Mouse (Mus musculus) embryonic facial prominence, embryonic 12.5 days (tissue): ENCODE results near the gene Parp16. TPM values are rescaled to one million over a fixed set of nuclear protein-coding genes. Genes with fewer than 3 reads are reported as not detected.

Experiments used
- ATAC-seq: fragments of 200-750 bp; cut with Nextera tagmentation; 2 replicates; pipeline ENCODE4 v1.8.0; 2017; ENCODE audit not compliant: insufficient number of reproducible peaks, insufficient read depth, low FRiP score, low TSS enrichment
- H3K27ac ChIP-seq: fragments of 300-500 bp; sonication (generic); 2 replicates; pipeline ENCODE4 v1.5.1; 2016; ENCODE audit warnings: mild to moderate bottlenecking
- H3K27me3 ChIP-seq: fragments of 300-500 bp; sonication (generic); 2 replicates; pipeline ENCODE4 v1.6.1; 2016; ENCODE audit warnings: mild to moderate bottlenecking, moderate library complexity
- H3K36me3 ChIP-seq: fragments of 300-500 bp; sonication (generic); 2 replicates; pipeline ENCODE4 v1.6.1; 2016; ENCODE audit warnings: mild to moderate bottlenecking
- H3K4me1 ChIP-seq: fragments of 300-500 bp; sonication (generic); 2 replicates; pipeline ENCODE4 v1.6.1; 2016
- H3K4me2 ChIP-seq: fragments of 300-500 bp; sonication (generic); replicated peaks from 2 replicates; pipeline ENCODE4 v1.6.1; 2016; ENCODE audit warnings: mild to moderate bottlenecking, moderate library complexity
- H3K4me3 ChIP-seq: fragments of 300-500 bp; sonication (generic); 2 replicates; pipeline ENCODE4 v1.5.1; 2016; ENCODE audit warnings: mild to moderate bottlenecking
- H3K9ac ChIP-seq: fragments of 300-500 bp; sonication (generic); 2 replicates; pipeline ENCODE4 v1.6.1; 2016; ENCODE audit warnings: mild to moderate bottlenecking, moderate library complexity
- H3K9me3 ChIP-seq: fragments of 300-500 bp; sonication (generic); 2 replicates; pipeline ENCODE4 v1.6.1; 2016; ENCODE audit warnings: mild to moderate bottlenecking, moderate library complexity
- WGBS: fragments of 180-500 bp; shearing (Covaris S2); methylation state at CpG from one replicate; pipeline ENCODE4 v1.1.7; 2016; 5-methylcytosine and 5-hydroxymethylcytosine counted together
- polyA plus RNA-seq: library from polyadenylated mRNA; unstranded; fragments of >200 nt; fragmentation: Nextera tagmentation; extraction: Ambion mirVana; gene quantifications from 2 replicates; pipeline ENCODE4 v1.2.1, GENCODE M21; 2016

The Parp16 gene
- 7.1 and 7.2 TPM in 2 replicates for polyA plus RNA-seq

- Histone ChIP-seq H3K27me3 (no peaks in the 10 kb centered on the region), H3K4me2 (peak within 1 kb of the TSS; percentile 21), H3K4me1 (peaks cover 29% of the 10 kb centered on the region), H3K9me3 (no peaks in the 10 kb centered on the region), H3K4me3 (no peak within 1 kb of the TSS; the same call in 1 of the 2 replicates), H3K27ac (peak within 1 kb of the TSS; percentile 90), H3K36me3 (no peaks in the 10 kb centered on the region), H3K9ac (0 out of 2 replicates have a peak within 1 kb of the TSS, but pooled peaks have one; percentile 24)
- ATAC-seq: no peak
- 81% methylated on average over 4 of the region's 4 CpGs for WGBS
These were observed at the start of gene Parp16 for GRCm38 (mm10) chr9:65195053-65195452. Gene Parp16, plus strand, starts transcription at chr9:65195353.

- Histone ChIP-seq H3K4me2 (no peak overlapping the region), H3K9ac (no peak overlapping the region), H3K4me3 (no peak overlapping the region), H3K36me3 (0 out of 2 replicates have a peak, but pooled peaks cover 6% of the 10 kb centered on the region), H3K27ac (no peak overlapping the region), H3K9me3 (no peaks in the 10 kb centered on the region), H3K4me1 (peaks cover 6% of the 10 kb centered on the region), H3K27me3 (no peaks in the 10 kb centered on the region; the same call in 1 of the 2 replicates)
- no peak for ATAC-seq
- 64% methylated on average over 5 of the region's 5 CpGs for WGBS
These were observed 49.2 kb upstream of the Parp16 start for GRCm38 (mm10) chr9:65146001-65146400.

DNA sequence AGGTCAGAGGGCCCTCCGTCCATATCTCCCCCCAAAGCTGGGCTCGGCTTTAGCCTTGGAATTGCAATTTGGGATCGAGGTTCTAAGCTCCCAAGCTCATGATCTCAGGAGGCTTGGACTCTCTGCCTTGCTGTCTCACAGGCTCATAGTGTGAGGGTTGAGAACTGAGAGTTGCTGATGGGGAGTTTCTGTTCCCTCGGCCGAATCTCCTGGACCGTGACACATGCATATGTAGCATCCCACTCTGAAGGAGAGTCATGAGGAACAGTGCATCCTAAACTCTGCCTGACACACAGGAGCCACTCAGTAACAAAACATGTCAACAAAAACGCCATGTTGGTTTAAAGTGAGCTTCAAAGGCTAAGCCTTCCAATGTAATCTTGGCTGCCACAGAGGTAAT lies 46.6 kb upstream of the Parp16 start:
- peaks cover 11% of the 10 kb centered on the region for H3K4me1 ChIP-seq
- 0 out of 2 replicates have a peak, but pooled peaks cover 6% of the 10 kb centered on the region for H3K36me3 ChIP-seq
- H3K9me3 ChIP-seq: no peaks in the 10 kb centered on the region
- H3K9ac ChIP-seq: no peak overlapping the region
- no peak overlapping the region for H3K27ac ChIP-seq
- no peak overlapping the region for H3K4me2 ChIP-seq
- no peaks in the 10 kb centered on the region; the same call in 1 of the 2 replicates for H3K27me3 ChIP-seq
- ATAC-seq: no peak
- no peak overlapping the region for H3K4me3 ChIP-seq
- WGBS: 85% methylated on average over 7 of the region's 7 CpGs

- no peaks in the 10 kb centered on the region for H3K36me3 ChIP-seq
- H3K4me2 ChIP-seq: no peak overlapping the region
- WGBS: 42% methylated on average over 6 of the region's 6 CpGs
- peaks cover 45% of the 10 kb centered on the region for H3K4me1 ChIP-seq
- no peak for ATAC-seq
- no peaks in the 10 kb centered on the region for H3K9me3 ChIP-seq
- peak overlapping the region; percentile 5; the same call in 1 of the 2 replicates for H3K9ac ChIP-seq
- no peak overlapping the region for H3K4me3 ChIP-seq
- H3K27me3 ChIP-seq: no peaks in the 10 kb centered on the region
- peak overlapping the region; percentile 69 for H3K27ac ChIP-seq
These were observed 42.3 kb upstream of the Parp16 start for GRCm38 (mm10) chr9:65152711-65153330.

GRCm38 (mm10) chr9:65153331-65153711 lies 41.8 kb upstream of the Parp16 start:
- H3K27me3 ChIP-seq: no peaks in the 10 kb centered on the region
- no peak overlapping the region for H3K4me3 ChIP-seq
- peak overlapping the region; percentile 69 for H3K27ac ChIP-seq
- H3K36me3 ChIP-seq: no peaks in the 10 kb centered on the region
- H3K9ac ChIP-seq: peak overlapping the region; percentile 5; the same call in 1 of the 2 replicates
- ATAC-seq: no peak
- peaks cover 45% of the 10 kb centered on the region for H3K4me1 ChIP-seq
- H3K9me3 ChIP-seq: no peaks in the 10 kb centered on the region
- H3K4me2 ChIP-seq: no peak overlapping the region
- 6% methylated on average over 5 of the region's 5 CpGs for WGBS

GRCm38 (mm10) chr9:65154692-65155455 lies 40.3 kb upstream of the Parp16 start:
- no peak for ATAC-seq
- Histone ChIP-seq H3K9me3 (no peaks in the 10 kb centered on the region), H3K4me1 (peaks cover 48% of the 10 kb centered on the region), H3K4me2 (no peak overlapping the region), H3K27me3 (no peaks in the 10 kb centered on the region), H3K27ac (peak overlapping the region; percentile 24; the same call in 1 of the 2 replicates), H3K9ac (no peak overlapping the region), H3K36me3 (peaks cover 5% of the 10 kb centered on the region; the same call in 1 of the 2 replicates), H3K4me3 (no peak overlapping the region)
- WGBS: 38% methylated on average over 9 of the region's 9 CpGs

- no peak for ATAC-seq
- Histone ChIP-seq H3K27me3 (no peaks in the 10 kb centered on the region), H3K9ac (no peak overlapping the region), H3K4me3 (no peak overlapping the region), H3K9me3 (no peaks in the 10 kb centered on the region), H3K4me2 (peak overlapping the region; percentile 22; the same call in 1 of the 2 replicates), H3K36me3 (peaks cover 5% of the 10 kb centered on the region; the same call in 1 of the 2 replicates), H3K27ac (no peak overlapping the region), H3K4me1 (peaks cover 55% of the 10 kb centered on the region)
- 6% methylated on average over 8 of the region's 8 CpGs for WGBS
These were observed 38.5 kb upstream of the Parp16 start for GRCm38 (mm10) chr9:65156604-65157003.

GRCm38 (mm10) chr9:65157631-65158030 lies 37.5 kb upstream of the Parp16 start:
- 19% methylated on average over 6 of the region's 6 CpGs for WGBS
- H3K9me3 ChIP-seq: no peaks in the 10 kb centered on the region
- no peak for ATAC-seq
- no peak overlapping the region for H3K27ac ChIP-seq
- H3K36me3 ChIP-seq: peaks cover 5% of the 10 kb centered on the region; the same call in 1 of the 2 replicates
- no peak overlapping the region for H3K9ac ChIP-seq
- no peak overlapping the region for H3K4me2 ChIP-seq
- peaks cover 63% of the 10 kb centered on the region for H3K4me1 ChIP-seq
- 0 out of 2 replicates have a peak, but pooled peaks cover 4% of the 10 kb centered on the region for H3K27me3 ChIP-seq
- H3K4me3 ChIP-seq: no peak overlapping the region

DNA sequence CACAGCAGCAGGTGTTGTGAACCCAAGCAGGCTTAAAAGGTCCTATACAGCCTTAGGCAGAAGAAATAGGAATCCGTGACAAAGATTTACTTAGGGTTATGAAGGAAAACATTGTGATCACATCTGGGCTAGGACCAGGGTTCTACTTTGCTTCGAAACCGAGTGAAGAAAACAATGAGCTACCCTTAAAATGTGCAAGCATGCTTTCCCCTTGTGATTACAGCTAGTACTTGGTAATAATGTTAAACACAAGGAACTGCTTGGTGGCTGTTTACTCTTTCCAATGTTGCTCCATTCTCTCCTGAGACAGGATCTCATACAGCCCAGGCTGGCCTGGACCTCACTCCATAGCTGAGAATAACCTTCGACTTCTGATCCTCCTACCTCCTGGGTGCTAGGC lies 34.0 kb upstream of the Parp16 start:
- no peak overlapping the region for H3K4me3 ChIP-seq
- no peak for ATAC-seq
- no peak overlapping the region for H3K9ac ChIP-seq
- H3K4me2 ChIP-seq: no peak overlapping the region
- WGBS: 22% methylated on average over 4 of the region's 4 CpGs
- H3K27me3 ChIP-seq: peaks cover 6% of the 10 kb centered on the region; the same call in 1 of the 2 replicates
- peaks cover 53% of the 10 kb centered on the region for H3K4me1 ChIP-seq
- H3K27ac ChIP-seq: no peak overlapping the region
- no peaks in the 10 kb centered on the region for H3K9me3 ChIP-seq
- H3K36me3 ChIP-seq: peaks cover 5% of the 10 kb centered on the region; the same call in 1 of the 2 replicates

GRCm38 (mm10) chr9:65161881-65162280 lies 33.3 kb upstream of the Parp16 start:
- peaks cover 5% of the 10 kb centered on the region; the same call in 1 of the 2 replicates for H3K36me3 ChIP-seq
- no peak overlapping the region for H3K4me3 ChIP-seq
- H3K4me1 ChIP-seq: peaks cover 53% of the 10 kb centered on the region
- H3K9ac ChIP-seq: no peak overlapping the region
- peak overlapping the region; percentile 95; the same call in 1 of the 2 replicates for H3K4me2 ChIP-seq
- 8% methylated on average over 8 of the region's 8 CpGs for WGBS
- no peak overlapping the region for H3K27ac ChIP-seq
- H3K27me3 ChIP-seq: peaks cover 6% of the 10 kb centered on the region; the same call in 1 of the 2 replicates
- no peaks in the 10 kb centered on the region for H3K9me3 ChIP-seq
- ATAC-seq: no peak

- peaks cover 6% of the 10 kb centered on the region; the same call in 1 of the 2 replicates for H3K27me3 ChIP-seq
These were observed 32.2 kb upstream of the Parp16 start for GRCm38 (mm10) chr9:65162711-65163639.

More at GRCm38 (mm10) chr9:65162711-65163639, 32.2 kb upstream of the Parp16 start:
- Histone ChIP-seq H3K4me3 (peak overlapping the region; percentile 49), H3K9me3 (no peaks in the 10 kb centered on the region), H3K4me1 (peaks cover 45% of the 10 kb centered on the region), H3K27ac (peak overlapping the region; percentile 65), H3K9ac (peak overlapping the region; percentile 65), H3K4me2 (peak overlapping the region; percentile 95), H3K36me3 (peaks cover 5% of the 10 kb centered on the region; the same call in 1 of the 2 replicates)
- ATAC-seq: peak; percentile 57
- under 1% methylated on average over 58 of the region's 69 CpGs for WGBS
